Mouse (Mus musculus) spleen, adult 18-20 months (tissue): Measurements from ENCODE around the gene Upk2.

Experiments
- DNase-seq, 2 experiments: peaks; one replicate each; pipeline ENCODE4 v3.0.0; 2022; ENCODE audit warnings: mixed read lengths in 2 of 2

Upk2 gene

DNA sequence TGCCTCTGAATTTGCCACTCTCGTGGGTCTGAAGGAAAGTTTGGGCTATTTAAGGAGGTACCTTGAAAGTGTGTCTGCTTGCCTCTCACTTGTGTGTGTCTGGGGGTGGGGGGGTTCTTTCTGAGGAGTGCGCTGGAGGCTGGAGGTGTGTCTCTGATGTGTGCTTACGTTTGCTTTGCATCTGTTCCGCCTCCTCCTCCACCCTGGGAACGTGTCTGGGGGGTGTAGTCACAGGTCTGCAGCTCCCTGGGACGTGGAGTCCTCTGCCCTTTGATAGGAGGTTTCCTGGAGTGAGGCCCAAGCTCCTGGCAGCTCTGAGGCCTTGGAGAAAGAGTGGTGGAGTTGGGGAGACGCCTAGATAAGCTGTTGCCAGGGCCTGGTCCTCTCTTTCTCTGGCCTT is 32.7 kb upstream of the Upk2 start:
- DNase-seq: no peak

DNA sequence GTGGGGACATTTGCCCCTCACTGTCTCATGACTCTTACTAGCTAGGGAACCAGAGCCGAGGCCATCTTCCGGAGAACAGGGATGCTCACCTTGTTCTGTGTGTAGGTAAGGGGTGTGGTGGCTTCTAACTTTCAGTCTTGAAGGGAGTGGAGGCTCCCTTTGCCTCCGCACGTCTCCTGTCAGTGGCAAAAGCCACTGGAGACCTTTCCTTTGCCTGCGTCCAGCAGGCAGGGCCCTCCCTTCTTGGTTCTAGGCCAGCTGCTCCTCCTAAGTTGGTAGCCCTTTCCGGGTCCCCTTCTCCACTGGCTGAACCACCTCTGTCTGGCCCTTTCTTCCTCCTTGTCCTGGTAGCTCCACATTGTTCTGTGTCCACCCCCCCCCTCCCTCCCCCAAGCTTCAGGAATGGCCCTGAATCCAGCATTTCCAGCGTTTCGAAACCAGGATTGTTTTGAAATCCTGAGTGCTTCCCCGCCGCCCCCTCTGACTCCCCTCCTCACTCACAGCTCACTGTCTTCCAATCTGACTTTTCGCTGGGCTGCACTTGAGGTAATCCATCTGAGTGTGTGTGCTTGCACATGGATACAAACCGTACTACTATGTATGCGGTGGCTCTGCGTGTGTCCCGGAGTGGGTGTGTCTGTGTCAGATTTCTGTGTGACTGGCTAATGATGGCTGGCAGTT is 32.1 kb upstream of the Upk2 start:
- DNase-seq: no peak

DNA sequence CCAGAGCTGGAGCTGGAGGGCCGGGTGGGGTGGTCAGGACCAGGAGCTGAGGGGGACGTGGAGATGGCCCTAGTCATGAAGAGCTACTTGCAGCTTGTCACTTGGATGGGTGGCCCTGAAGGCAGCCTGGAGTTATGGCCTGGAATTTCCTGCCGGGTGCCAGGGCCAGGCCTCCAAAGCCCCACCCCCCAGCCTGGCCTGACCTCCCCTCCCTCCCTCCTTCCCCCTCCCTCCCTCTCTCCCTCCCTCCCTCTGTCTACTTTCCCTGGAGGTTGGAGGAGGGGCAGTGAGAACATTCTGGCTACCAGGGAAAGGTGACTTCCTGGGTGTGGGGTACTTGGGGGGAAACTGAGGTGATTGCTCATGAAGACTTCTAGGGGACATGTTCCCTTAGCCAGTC is 31.6 kb upstream of the Upk2 start:
- no peak for DNase-seq

DNA sequence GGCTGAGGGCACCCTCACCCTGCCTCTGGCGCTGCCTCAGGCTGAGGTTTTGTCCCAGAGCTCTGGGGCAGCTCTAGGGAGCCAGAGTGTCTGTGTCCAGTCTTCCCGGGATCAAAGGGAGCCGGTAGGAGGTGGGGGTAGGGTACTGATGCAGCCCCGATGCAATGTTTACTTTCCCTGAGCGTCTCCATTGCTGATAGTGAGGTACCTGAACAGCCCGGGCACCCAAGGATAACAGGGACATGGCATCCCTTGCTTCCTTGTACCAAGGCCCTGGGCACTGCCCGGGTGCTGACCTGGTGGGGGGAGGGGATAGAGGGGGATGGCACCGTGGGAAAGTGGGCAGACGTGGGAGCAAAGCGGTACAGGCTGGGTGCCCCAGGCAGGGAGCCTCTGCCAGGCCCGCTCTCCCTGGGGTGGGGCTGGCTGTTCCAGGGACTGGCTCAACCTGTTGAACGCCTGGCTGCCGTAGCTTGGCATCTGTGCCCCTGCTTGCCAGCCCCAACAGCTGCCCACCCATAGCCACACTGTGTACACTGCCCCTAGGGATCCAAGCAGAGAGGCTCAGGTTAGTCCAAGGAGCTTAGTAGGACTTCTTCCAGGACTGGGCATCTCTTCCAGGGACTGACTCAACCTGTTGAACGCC is 30.9 kb upstream of the Upk2 start:
- DNase-seq: no peak

DNA sequence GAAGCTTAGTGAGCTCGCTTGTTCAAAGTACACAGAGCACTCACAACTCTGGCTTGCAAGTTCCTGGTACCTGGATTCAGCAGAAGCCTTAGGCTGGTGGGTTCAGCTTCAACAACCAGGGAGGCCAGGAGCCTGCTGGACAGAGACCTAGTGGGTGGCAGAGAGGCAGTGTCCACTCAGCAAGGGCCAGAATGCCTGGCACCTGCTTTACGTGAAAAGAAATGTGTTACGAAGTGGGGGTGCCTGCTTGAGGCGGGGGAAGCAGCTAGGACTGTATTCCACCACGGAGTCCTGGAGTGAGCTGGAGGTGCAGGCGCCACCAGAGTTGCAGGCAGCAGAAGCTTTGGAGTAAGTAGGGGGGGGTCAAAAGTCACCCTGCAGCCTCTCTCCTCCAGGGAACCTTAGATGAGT is 30.3 kb upstream of the Upk2 start:
- no peak for DNase-seq

DNA sequence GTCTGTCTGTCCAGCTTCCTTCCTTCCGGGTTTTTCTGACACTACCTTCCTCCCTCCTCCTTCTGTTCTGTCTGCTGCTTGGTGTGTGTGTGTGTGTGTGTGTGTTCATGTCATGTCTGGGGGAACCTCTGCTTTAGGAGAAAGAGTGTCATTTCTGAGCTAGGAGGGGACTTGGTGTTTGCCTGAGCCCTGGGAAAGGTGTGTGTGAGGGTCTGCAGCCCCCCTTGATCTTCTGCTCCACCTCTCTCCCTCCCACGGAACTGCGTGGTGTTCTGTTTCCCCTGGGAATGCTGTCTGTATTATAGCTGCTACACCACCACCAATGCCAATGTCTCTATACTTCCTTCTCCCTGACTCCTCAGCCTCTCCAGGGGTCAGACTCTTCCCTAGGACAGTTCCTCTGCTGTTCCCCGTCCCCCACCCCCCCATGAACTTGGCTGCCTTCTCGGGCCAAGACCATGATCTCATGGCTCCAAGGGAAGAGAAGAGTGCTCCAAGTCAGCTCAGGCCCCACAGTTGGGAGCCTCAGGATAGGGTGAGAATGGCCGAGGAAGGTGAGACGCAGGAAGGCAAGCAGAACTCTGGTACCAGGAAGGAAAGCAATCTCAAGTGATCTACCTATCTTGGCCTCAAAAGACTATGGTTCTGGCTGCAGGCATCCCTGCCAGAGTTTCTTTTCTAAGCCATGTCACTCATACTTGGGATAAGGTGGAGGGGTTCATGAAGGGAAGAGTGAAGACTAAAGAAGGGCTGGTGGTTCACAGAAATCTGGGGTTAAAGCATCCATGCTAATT is 29.7 kb upstream of the Upk2 start:
- DNase-seq: no peak

DNA sequence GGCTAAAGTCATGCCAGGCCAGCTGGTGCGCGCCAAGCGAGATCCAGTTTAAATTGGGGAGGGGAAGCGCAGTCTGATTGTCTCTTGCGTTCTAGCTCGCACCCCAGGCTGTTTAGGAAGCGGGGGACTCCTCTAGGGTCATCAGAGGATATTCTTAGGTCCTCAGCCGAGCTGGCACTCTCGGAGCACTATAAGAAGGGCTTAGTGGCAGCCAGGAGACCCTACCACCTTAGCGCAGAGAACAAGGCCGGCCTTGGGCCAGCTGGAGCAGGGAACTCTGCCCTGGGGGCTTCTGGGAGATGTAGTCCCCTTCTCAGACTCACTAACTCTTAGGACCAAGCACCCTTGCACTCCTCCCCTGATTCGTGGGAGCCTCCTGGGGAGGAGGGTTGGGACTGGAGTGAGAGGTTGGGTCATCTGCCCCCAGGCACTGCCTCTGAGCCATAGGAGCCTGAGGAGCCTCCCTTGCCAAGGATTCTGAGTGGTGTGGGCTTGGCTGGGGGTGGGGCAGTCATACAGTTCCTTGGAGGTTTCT is 28.8 kb upstream of the Upk2 start:
- peak; percentile 26 to 53 for DNase-seq

DNA sequence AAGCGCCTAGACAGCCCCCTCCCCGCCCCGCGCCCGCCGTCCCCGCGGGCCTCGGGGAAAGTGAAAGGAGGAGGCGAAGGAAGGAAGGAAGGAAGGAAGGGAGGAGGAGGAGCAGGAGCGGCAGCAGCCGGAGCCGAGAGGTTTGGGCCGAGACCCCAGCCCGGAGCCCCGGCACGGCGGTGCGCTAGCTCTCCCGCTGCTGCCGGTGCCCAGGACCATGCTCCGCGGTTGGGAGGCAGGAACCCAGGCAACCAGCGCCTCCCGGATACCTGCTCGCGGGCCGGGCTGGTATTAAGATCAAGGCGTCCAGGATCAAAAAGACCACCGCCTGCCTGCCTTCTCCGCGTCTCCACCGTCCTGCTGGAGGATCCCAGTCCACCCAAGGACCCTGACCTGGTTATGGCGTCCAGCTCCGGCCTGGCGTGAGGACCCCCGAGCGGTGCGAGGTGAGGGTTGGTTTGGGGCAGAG is 28.3 kb upstream of the Upk2 start:
- DNase-seq: peak in 1 of 2 experiments; percentile 24

DNA sequence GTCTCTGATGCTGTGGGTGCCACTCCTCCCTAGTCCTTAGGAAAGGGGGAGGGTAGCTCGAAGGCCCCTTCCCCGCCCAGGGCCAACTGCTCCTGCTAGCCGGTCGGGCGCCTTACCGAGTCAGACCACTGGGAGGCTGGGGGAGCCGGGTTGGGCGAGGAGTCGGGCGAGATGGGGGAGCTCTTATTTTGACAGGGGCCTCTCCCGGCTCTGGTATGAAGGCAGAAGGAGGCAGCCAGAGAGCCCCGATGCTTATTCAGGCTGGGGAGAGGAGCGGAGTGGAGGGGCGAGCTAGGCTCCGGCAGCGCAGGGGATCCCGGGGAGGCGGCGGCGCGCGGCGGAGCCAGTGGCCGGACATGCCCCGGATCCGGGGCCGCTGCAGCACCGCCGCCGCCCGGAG is 27.8 kb upstream of the Upk2 start, which contains the start of gene Bcl9l:
Gene Bcl9l (plus strand): TSS at position 274 of the 400 bp plus-strand sequence.
- DNase-seq: peak; percentile 74 to 82

DNA sequence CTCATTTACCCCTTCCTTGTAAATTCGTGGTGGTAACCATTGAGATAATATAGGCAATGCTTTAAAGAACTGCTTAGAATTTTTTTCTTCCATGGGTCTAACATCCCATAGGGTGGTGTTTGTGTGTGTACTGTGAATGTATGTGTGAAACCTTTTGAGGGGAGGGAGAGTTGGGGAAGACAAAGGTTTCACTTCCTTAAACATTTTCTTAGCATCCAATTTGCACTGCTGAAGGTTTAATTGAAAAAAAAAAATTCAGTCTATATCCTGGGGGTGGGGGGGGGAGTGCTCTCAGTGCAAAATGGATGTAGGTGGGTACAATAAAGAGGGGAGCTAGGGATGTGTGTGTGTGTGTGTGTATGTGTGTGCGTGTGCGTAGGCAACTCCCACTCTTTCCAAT is 27.3 kb upstream of the Upk2 start:
- no peak for DNase-seq

DNA sequence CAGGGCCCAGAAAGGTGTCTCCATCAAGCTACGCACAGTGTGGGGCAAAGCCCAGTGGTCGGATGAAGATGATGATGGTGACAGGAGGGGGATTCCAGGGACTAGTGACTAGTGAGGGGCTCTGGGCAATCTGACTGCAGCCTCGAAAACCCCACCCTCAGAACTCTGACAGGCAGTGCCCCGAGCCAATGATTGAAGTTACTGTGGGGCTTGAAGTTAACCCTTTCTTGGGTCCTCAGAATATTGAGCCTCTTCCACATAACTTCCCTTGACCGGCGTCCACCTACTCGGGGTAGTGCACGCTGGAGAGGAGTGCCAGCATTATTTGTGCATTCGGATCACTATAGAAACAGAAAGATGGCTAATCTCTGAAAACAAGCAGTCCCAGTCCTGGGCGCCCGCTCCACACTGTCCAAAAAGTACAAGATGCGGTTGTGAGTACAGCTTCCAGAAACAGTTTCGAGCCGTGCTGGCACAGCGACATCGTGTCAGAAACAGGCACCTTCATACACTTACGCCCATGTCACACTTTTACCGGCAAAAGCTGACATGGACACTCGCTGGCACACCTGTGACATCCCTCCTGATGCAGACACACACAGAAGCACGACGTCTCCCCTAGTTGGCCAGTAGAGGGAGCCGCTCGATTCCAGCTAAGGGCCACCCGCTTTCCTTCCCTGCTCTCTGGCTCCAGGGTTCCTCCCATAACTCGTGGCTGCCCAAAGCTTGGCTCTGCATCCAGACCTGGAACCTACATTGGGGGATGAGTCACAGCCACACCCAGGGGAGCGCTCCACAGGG is 25.1 kb upstream of the Upk2 start:
- peak; percentile 60 to 77 for DNase-seq

DNA sequence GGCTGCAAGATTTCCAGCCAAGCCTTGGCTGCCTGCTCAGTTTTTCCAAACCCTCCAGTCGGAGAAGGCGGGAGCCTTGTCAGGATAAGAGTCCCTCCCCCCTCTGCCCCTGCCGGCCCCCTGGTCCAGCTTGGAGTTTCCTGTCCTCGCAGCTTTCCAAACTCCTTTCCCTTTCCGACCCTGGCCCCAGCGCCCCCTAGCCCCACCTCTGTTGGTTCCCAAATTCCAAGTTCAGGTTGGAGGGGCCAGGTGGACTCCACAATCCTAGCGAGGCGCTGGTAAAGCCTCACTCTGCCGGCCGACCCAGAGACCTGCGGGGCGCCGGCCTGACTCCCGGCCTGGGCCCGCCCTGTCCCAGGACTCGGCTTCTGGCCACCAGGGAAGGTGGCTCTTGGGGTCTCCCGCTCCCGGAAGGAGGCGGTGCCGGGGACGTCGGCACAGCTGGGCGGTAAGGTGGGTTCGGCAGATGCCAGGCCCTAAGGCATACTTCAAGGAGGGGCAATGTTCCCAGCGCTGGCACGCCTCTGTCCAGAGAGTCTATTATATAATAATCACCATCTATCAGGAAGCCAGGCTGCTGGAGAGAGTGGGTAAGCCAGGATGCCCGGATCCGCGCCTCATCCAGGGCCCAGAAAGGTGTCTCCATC is 24.3 kb upstream of the Upk2 start:
- DNase-seq: peak in 1 of 2 experiments; percentile 54

DNA sequence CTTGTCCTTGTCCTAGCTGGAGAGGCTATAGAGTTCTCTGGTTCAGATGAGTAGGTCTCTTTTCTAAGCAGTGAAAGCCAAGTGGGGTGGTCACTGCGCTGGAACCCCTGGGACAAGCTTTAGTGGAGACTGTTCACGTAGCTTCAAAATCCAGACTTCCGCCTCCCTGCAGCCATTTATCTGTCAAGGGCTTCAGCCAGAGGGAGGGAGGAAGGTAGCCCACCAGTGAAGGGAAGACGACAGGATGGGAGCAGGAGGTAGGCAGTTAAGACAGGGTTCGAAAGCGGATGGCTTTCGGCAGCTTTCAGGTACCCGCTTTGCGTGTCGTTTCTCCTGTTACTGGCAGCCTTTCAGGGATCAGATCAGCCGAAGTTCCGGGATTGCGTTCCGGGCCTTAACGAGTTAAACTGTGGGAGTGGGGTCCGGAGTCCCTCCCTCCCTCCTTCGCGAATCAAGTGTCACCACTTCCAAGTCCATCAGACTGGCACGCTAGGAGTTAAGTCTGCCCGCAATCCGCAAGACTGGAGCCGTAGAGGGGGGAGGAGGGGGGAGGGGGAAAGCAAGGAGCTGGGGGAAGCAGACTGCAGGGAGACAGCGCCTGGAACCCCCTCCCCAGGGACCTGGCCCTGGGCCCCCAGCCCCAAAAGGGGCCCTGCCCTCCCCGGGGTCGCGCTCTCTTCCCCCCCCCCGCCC is 23.6 kb upstream of the Upk2 start:
- no peak for DNase-seq

DNA sequence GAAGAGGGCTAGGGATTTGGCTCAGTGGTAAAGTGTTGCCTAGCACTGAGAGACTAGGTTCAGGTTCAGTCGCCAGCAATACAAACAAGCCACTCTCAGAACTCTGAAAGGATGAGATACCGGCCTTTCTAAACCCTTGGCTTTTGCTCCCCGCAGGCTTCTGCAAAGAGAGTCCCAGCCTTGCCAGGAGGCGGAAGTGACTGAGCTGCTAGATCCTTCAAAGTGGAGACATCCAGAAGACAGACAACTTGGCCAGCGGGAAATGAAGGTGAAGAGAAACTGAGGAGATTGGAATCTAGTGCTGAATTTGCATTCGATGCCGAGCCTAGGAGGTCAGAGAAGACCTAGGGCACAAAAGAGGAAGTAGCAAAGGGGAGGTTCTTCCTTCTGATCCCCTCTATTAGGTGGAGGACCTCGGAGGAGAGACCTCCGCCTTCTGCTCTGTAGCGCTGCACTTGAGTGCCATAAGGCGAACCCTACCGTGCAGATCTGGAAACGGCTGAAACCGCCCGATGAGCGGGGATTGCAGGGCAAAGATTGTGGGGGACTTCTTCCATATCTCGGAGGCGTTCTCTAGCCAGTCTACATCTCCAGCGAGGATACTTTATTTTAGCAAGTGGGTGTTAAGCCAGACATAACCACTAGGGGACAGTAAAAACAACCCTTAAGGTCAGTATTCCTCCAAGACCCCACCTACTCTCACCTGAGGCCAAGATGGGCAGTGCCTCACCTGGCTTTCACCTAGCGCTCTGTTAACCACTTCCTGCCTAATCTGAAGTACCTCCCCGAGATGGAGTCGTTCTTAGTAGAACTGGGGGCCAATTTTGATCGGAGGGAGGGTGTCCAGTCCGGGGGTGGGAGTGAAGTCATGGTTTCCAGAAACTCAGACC is 22.8 kb upstream of the Upk2 start:
- DNase-seq: peak; percentile 54 to 68

DNA sequence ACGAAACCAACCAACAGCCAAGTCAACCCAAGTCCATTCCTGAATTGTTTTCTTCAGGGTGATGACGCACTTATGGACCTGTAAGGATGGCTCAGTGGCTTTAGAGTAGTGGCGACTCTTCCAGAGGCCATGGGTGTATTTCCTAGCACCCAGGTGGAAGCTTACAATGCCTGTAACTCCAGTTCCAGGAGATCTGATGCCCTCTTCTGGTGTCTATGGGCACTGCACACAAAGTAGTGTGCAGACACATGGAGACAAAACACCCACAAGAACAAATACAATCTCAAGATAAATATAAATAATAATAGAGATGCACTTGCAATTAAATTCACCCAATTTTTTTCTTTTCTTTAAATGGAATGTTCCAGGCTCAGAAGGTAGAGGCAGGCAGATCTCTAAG is 21.2 kb upstream of the Upk2 start:
- DNase-seq: no peak

DNA sequence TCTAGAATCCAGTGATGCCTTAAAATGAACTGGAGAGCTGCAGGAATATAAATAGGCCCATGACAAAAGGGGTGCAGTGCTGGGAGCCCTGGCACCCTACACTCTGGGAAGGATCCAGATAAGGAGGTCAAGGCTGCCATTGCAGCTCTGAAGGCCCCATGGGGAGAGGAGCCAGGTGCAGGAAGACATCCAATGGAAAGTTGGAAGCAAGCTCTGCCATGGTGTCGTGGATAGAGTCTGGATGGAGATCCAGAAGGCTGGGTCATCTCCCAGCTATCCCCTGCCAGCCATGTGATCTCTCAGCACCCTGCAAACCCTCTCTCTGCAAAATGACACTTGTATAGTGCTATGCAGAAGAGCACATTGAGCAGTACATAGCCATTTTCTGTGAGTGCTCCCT is 19.6 kb upstream of the Upk2 start:
- no peak for DNase-seq

DNA sequence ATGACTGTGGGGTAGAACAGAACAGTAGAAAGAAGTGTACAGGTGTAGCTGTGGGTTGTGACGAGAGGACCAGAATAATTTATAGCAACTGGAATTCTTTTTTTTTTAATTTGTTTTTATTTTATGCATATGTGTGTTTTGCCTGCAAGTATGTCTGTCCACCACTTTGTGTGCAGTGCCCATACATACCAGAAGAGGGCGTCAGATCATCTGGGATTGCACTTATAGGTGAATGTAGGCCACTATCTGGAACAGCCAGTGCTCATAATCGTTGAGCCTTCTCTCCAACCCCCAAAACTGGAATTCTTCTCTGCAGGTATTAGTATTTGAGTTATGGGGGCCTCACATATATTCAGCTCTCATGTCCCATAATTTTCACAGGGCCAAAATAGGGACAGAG is 18.4 kb upstream of the Upk2 start:
- DNase-seq: no peak

DNA sequence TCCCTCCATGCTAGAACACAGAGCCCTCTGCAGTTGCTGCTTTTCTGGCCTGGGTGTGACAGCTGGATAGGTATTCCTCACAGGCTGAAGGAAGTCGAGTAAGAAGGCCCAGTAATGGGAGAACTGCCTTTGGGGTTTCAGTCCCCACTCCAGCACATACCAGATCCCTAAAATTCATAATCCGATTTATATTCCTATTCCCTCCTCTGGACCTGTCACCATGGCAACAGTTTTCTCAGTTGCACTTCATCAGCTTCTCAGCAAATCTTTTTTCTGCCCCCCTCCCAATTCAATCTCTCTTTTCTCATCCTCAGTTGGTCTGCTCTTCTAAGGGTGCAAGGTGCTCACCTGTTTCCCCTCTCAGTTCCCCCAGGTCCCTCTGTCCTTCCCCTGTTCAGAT is 14.0 kb upstream of the Upk2 start:
- DNase-seq: no peak

DNA sequence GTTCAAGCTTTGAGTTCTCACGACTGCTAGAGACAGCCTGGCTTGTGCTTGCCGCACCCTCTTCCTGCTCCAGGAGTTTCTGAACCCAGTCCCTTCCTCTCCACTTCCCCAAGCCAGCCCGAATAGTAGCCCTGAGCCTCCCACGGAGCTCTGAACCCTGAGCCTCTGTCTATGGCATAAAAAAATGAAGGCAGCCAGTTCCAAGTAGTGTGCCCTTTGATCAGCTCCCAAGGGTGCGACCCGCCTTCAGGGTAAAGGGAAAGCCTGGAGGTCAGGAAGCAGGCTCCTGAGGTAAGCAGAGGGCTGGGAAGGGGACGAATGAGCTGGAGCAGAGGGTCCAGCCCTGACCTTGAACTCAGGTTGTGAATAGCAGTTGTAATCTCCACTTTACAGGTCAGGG is 13.4 kb upstream of the Upk2 start:
- no peak for DNase-seq

DNA sequence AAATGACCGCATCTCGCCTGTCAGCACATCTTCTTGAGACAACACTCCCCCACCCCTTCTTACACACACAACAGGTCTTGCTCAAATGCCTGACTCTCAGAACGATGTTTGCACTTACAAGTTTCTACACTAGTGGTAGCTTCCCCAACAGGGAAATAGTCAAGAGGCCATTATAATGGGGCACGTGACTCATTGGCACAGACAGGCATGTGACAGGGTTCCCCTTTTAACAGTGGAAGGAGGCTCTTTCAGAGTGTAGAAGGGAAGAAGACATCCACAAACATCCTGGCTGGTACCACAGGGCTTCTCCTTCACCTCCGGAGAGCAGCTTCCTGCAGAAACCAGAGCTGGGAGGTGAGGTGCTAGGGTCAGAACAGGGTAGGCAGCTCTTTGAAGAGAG is 7.2 kb upstream of the Upk2 start:
- peak in 1 of 2 experiments; percentile 10 for DNase-seq
